Mouse (Mus musculus): ENCODE measurements around the gene Il17rd. TPM values are rescaled to one million over a fixed set of nuclear protein-coding genes. Genes with fewer than 3 reads are reported as not detected.

Gene Il17rd
- polyA plus RNA-seq, 1 experiment: 0.67 TPM

GRCm38 (mm10) chr14:27063338-27063737, 24.6 kb downstream of the Il17rd start:
- Histone ChIP-seq H3K4me3 (ENCODE audit: insufficient read depth, low read depth, low read length) (no peak overlapping the region), H3K4me1 (ENCODE audit: control insufficient read depth, insufficient read depth, insufficient read length, low read length) (peaks cover 19% of the 10 kb centered on the region; the same call in 1 of the 2 replicates), H3K27ac (replicated peaks; ENCODE audit: low read depth, low read length) (no peak overlapping the region)

GRCm38 (mm10) chr14:27066171-27066929, 27.6 kb downstream of the Il17rd start:
- Histone ChIP-seq H3K4me3 (ENCODE audit: insufficient read depth, low read depth, low read length) (no peak overlapping the region), H3K27ac (replicated peaks; ENCODE audit: low read depth, low read length) (peak overlapping the region; percentile 61), H3K4me1 (ENCODE audit: control insufficient read depth, insufficient read depth, insufficient read length, low read length) (peaks cover 19% of the 10 kb centered on the region; the same call in 1 of the 2 replicates)

GRCm38 (mm10) chr14:27067866-27068271, 29.1 kb downstream of the Il17rd start:
- H3K4me1 ChIP-seq (ENCODE audit: control insufficient read depth, insufficient read depth, insufficient read length, low read length): peaks cover 26% of the 10 kb centered on the region
- peak overlapping the region; percentile 70 for H3K27ac ChIP-seq (replicated peaks; ENCODE audit: low read depth, low read length)
- H3K4me3 ChIP-seq (ENCODE audit: insufficient read depth, low read depth, low read length): no peak overlapping the region

GRCm38 (mm10) chr14:27069434-27070097, 30.8 kb downstream of the Il17rd start:
- no peak overlapping the region for H3K27ac ChIP-seq (replicated peaks; ENCODE audit: low read depth, low read length)
- H3K4me1 ChIP-seq (ENCODE audit: control insufficient read depth, insufficient read depth, insufficient read length, low read length): peaks cover 26% of the 10 kb centered on the region

GRCm38 (mm10) chr14:27070128-27070527, 31.4 kb downstream of the Il17rd start:
- Histone ChIP-seq H3K27ac (replicated peaks; ENCODE audit: low read depth, low read length) (no peak overlapping the region), H3K4me3 (ENCODE audit: insufficient read depth, low read depth, low read length) (no peak overlapping the region), H3K4me1 (ENCODE audit: control insufficient read depth, insufficient read depth, insufficient read length, low read length) (peaks cover 29% of the 10 kb centered on the region)

More at GRCm38 (mm10) chr14:27069434-27070097, 30.8 kb downstream of the Il17rd start:
- no peak overlapping the region for H3K4me3 ChIP-seq (ENCODE audit: insufficient read depth, low read depth, low read length)

GRCm38 (mm10) chr14:27070758-27071157, 32.0 kb downstream of the Il17rd start:
- Histone ChIP-seq H3K4me1 (ENCODE audit: control insufficient read depth, insufficient read depth, insufficient read length, low read length) (peaks cover 32% of the 10 kb centered on the region), H3K27ac (replicated peaks; ENCODE audit: low read depth, low read length) (no peak overlapping the region), H3K4me3 (ENCODE audit: insufficient read depth, low read depth, low read length) (no peak overlapping the region)

GRCm38 (mm10) chr14:27071985-27072384, 33.2 kb downstream of the Il17rd start:
- H3K4me3 ChIP-seq (ENCODE audit: insufficient read depth, low read depth, low read length): no peak overlapping the region
- H3K4me1 ChIP-seq (ENCODE audit: control insufficient read depth, insufficient read depth, insufficient read length, low read length): peaks cover 29% of the 10 kb centered on the region
- H3K27ac ChIP-seq (replicated peaks; ENCODE audit: low read depth, low read length): no peak overlapping the region

GRCm38 (mm10) chr14:27075084-27075483, 36.3 kb downstream of the Il17rd start:
- Histone ChIP-seq H3K4me3 (ENCODE audit: insufficient read depth, low read depth, low read length) (no peak overlapping the region), H3K27ac (replicated peaks; ENCODE audit: low read depth, low read length) (no peak overlapping the region), H3K4me1 (ENCODE audit: control insufficient read depth, insufficient read depth, insufficient read length, low read length) (peaks cover 25% of the 10 kb centered on the region)

GRCm38 (mm10) chr14:27075909-27076521, 37.3 kb downstream of the Il17rd start:
- Histone ChIP-seq H3K27ac (replicated peaks; ENCODE audit: low read depth, low read length) (no peak overlapping the region), H3K4me3 (ENCODE audit: insufficient read depth, low read depth, low read length) (no peak overlapping the region), H3K4me1 (ENCODE audit: control insufficient read depth, insufficient read depth, insufficient read length, low read length) (peaks cover 25% of the 10 kb centered on the region)

GRCm38 (mm10) chr14:27076522-27076920, 37.8 kb downstream of the Il17rd start:
- no peak overlapping the region for H3K27ac ChIP-seq (replicated peaks; ENCODE audit: low read depth, low read length)
- no peak overlapping the region for H3K4me3 ChIP-seq (ENCODE audit: insufficient read depth, low read depth, low read length)
- H3K4me1 ChIP-seq (ENCODE audit: control insufficient read depth, insufficient read depth, insufficient read length, low read length): peaks cover 25% of the 10 kb centered on the region

GRCm38 (mm10) chr14:27081536-27082275, 43.0 kb downstream of the Il17rd start:
- Histone ChIP-seq H3K4me1 (ENCODE audit: control insufficient read depth, insufficient read depth, insufficient read length, low read length) (no peaks in the 10 kb centered on the region; the same call in 1 of the 2 replicates), H3K27ac (replicated peaks; ENCODE audit: low read depth, low read length) (no peak overlapping the region), H3K4me3 (ENCODE audit: insufficient read depth, low read depth, low read length) (no peak overlapping the region)

- Histone ChIP-seq H3K4me1 (ENCODE audit: control insufficient read depth, insufficient read depth, insufficient read length, low read length) (no peaks in the 10 kb centered on the region), H3K4me3 (ENCODE audit: insufficient read depth, low read depth, low read length) (no peak overlapping the region), H3K27ac (replicated peaks; ENCODE audit: low read depth, low read length) (no peak overlapping the region)
Measured at GRCm38 (mm10) chr14:27085471-27085870, 46.7 kb downstream of the Il17rd start.

GRCm38 (mm10) chr14:27085999-27086398, 47.3 kb downstream of the Il17rd start:
- Histone ChIP-seq H3K4me3 (ENCODE audit: insufficient read depth, low read depth, low read length) (no peak overlapping the region), H3K4me1 (ENCODE audit: control insufficient read depth, insufficient read depth, insufficient read length, low read length) (no peaks in the 10 kb centered on the region), H3K27ac (replicated peaks; ENCODE audit: low read depth, low read length) (no peak overlapping the region)

GRCm38 (mm10) chr14:27094247-27094646, 55.5 kb downstream of the Il17rd start:
- Histone ChIP-seq H3K4me1 (ENCODE audit: control insufficient read depth, insufficient read depth, insufficient read length, low read length) (no peaks in the 10 kb centered on the region), H3K4me3 (ENCODE audit: insufficient read depth, low read depth, low read length) (no peak overlapping the region), H3K27ac (replicated peaks; ENCODE audit: low read depth, low read length) (no peak overlapping the region)

- H3K27ac ChIP-seq (replicated peaks; ENCODE audit: low read depth, low read length): no peak overlapping the region
- H3K4me3 ChIP-seq (ENCODE audit: insufficient read depth, low read depth, low read length): no peak overlapping the region
- no peaks in the 10 kb centered on the region for H3K4me1 ChIP-seq (ENCODE audit: control insufficient read depth, insufficient read depth, insufficient read length, low read length)
Measured at GRCm38 (mm10) chr14:27096133-27096532, 57.4 kb downstream of the Il17rd start.
